Mouse (Mus musculus) gonadal fat pad, adult 2 months (tissue): ENCODE results near the gene Aebp1. TPM values are rescaled to one million over a fixed set of nuclear protein-coding genes. Genes with fewer than 3 reads are reported as not detected.

Experiments used
- DNase-seq: peaks from one replicate; pipeline ENCODE4 v3.0.0-alpha.2; 2012; ENCODE audit warnings: low read depth
- polyA plus RNA-seq: library from polyadenylated mRNA; depleted of rRNA; stranded (reverse); fragments of >200 nt; gene quantifications from 2 replicates; pipeline ENCODE4 v1.2.3, GENCODE M21; 2012

The Aebp1 gene
- polyA plus RNA-seq, 1 experiment, result 73.9 TPM

DNA sequence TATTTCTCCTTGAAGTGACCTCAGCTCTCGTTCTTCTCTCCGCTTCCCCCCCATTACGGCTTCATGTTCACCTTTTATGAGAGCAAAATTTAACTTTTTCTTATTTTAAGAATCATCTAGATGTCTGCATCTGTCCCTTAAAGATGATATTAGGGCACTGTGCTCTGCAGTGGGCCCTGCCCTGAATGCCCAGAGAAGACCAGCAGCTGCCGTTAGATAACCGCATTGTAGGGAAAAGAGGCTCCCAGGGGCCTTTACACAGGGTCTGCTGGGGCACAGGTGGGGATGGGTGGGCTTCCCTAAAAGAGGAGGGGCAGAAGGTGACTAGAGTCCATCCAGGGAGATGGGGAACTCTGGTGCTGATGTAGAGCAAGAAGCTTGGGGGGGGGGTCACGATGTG is 32.1 kb downstream of the Aebp1 start:
- DNase-seq, result no peak

DNA sequence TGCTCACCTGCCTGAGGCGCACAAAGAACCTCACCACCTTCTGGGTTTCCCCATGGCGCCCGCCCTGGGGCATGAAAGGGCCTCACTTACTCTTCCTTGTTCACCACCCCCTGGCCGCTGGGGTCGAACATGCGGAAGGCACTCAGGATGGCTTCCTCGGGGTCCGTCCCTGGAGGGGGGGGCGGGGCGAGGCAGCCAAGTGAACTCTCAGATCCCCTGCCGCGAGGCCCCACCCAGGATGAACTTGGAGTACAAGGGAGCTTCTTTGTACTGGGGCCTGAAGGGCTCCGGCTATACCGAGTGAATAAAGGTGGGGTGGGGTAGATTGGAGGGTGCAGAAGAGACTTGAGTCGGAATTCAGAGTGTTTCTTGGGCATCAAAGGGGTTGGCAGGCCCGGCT is 35.5 kb downstream of the Aebp1 start:
- DNase-seq, result no peak

DNA sequence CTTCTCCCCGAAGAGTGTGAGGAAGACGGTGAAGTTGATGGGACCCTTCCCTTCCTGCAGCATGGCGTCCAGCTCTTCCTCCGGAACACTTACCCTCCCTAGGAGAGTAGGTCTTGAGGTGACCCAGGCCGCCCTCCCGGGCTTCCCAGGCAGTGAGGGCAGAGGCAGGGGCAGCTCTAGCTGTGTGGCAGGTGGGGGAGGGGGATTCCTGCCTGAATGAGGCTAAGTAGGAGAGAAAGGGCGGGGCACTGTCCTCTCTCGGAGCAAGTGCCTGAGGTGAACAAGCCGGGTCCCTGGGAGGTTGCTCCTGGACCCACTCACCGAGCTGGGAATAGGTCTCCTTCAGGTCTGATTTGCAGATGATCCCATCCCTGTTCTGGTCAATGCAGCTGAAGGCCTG is 36.1 kb downstream of the Aebp1 start:
- no peak for DNase-seq

- no peak for DNase-seq
Observed at GRCm38 (mm10) chr11:5898531-5898930, 36.8 kb downstream of the Aebp1 start, which contains the start of gene Myl7. Gene Myl7 (minus strand): TSS chr11:5898782.

GRCm38 (mm10) chr11:5899286-5899685 is 37.5 kb downstream of the Aebp1 start:
- DNase-seq, result no peak

DNA sequence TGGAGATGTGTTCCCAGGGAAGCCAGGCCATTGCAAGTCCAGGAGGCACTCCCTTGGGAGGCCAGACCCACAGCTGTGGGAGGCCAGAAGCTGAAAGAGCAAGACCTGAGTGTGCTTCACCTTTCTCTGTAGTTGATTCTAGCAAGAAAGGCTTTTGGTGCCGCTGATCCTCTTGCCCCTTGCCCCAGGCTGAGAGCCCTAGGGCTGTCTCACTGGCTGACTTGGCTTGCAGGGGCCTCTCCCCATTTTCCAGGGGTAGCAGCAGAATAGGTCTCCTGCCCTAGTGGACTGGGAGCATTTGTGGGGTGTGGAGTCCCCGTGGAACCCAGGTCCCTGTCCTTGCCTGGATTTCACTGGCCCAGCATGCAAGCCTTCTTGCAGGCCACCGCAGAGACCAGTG is 39.6 kb downstream of the Aebp1 start:
- no peak for DNase-seq

DNA sequence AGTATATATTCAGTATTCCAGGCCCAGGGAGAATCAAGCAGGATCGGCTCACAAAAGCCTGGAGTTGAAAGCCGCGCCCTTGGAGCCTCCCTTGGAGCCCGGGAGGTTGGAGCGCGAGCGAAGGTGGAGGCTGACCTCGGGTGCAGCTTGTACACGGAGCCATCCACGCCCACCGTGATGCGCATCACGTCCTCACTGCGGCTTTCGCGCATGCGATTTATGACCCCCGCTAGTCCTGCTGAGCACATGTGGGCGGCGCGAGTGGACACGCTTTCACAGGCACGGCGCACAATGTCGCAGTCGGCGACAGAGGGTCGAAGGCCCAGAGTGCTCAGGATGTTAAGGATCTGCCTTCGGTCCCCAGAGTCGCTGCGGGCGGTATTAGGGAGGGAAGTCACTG is 40.2 kb downstream of the Aebp1 start:
- no peak for DNase-seq

DNA sequence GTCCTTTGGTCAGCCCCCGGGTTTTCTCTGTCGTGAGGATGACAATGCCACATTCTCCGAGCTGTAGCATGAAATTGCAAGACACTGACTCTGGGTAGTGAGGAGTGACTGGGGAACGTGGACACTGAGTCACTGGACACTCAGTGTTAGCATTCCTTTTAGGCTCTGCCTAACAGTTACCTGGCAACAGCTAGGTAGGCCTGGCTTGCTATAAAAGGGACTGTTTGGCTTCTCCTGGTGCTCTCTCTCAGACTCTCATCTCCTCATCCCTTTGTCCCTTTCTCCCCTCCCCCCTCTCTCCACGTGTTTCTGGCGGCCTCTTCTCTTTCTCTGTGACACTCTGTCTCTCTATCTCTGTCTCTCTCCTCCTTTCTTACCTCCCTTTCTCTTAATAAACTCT is 40.6 kb downstream of the Aebp1 start:
- no peak for DNase-seq

GRCm38 (mm10) chr11:5903844-5904243 is 42.1 kb downstream of the Aebp1 start:
- no peak for DNase-seq

- DNase-seq, result no peak
Observed at GRCm38 (mm10) chr11:5904357-5904756, 42.6 kb downstream of the Aebp1 start.

GRCm38 (mm10) chr11:5904871-5905270 is 43.1 kb downstream of the Aebp1 start:
- DNase-seq, result no peak

DNA sequence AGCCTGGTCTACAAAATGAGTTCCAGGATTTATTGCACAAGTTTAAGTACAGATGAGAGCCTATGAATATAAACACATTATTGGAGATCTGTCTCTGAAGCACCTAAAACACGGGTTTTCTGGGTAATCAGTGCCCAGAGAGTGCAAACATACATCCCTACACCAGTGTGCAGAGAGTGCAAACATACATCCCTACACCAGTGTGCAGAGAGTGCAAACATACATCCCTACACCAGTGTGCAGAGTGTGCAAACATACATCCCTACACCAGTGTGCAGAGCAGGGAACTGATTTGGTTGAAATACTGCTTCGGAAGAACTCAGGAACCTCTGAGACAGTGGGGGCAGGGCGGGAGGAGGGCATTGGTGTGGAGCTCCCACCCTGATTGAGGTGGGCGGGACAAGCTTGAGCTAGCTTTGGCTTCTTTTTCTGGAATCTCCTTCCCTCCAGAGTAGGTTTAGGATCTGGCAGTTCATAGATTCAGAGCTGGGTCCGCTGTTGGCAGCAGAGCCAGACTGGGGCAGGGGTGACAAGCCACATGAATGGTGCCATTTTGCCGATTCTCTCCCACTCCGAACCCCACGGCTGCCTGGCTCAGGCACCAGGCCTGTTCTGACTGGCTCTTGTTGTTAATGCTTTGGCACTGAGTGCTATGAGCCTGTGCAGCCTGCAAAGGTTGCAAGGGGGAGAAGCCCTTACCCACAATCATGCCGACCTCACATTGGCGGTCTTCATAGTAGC is 44.2 kb downstream of the Aebp1 start:
- DNase-seq, result no peak

GRCm38 (mm10) chr11:5907096-5907495 is 45.3 kb downstream of the Aebp1 start:
- DNase-seq, result no peak

GRCm38 (mm10) chr11:5908642-5909041 is 46.9 kb downstream of the Aebp1 start:
- no peak for DNase-seq

DNA sequence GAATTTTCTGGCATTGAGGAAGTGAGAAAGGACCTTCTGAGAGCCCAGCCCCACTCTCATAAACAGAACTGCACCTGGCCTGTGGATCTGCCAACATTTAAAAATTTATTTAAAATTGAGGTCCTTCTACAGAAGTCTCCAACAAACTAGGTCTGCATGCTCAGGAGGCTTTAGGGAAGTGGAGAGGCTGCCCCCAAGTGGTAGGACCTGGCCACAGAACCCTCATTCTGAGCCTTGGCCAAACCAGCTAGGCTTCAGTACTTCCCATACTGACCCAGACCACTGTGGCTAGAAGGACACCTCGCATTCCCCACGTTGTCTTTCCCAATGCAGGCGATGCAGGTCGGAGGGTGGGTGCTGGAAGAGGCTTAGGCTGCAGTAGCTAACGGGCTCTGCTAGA is 50.9 kb downstream of the Aebp1 start:
- DNase-seq, result no peak

GRCm38 (mm10) chr11:5913256-5913655 is 51.5 kb downstream of the Aebp1 start:
- DNase-seq, result no peak

GRCm38 (mm10) chr11:5913936-5914335 is 52.2 kb downstream of the Aebp1 start:
- no peak for DNase-seq

GRCm38 (mm10) chr11:5914940-5915339 is 53.2 kb downstream of the Aebp1 start:
- DNase-seq, result no peak

GRCm38 (mm10) chr11:5915429-5916177 is 53.9 kb downstream of the Aebp1 start:
- DNase-seq, result no peak

DNA sequence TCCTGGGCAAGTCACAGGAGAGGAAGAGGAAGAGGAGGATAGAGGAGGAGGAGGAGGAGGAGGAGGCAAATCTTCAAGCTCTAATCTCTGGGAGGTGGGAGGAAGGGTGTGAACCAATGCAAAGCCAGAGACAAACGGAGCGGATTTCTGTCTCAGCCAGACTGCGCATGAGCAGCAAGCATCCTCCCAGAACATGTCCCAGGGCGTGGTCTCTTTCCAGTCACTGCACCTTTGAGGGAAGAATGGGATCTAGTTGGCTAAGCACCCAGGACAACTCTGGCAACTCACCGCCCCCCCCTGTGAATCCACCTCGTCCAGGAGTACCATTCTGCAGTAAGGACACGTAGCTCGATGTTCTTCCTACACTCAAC is 54.4 kb downstream of the Aebp1 start:
- no peak for DNase-seq

- DNase-seq, result no peak
Observed at GRCm38 (mm10) chr11:5918111-5918510, 56.4 kb downstream of the Aebp1 start.

DNA sequence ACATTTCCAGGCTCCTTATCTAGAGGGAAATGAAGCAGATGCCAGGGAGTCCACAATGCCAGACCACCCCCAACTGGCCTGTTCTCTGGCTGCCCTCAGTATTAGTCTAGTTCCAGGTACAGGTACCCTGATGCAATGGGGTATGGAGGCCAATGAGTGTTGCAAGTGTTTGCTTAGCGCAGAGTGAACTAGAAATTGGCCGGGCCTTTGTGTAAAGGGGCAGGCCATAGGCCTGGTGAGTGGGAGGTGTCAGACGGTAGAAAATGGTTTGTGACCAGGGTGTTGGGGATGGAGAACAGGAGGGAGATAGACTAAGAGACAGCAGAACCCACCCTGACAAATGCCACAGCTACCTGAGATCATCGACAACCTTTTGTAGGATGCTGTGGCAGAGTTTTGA is 57.9 kb downstream of the Aebp1 start:
- DNase-seq, result no peak

- no peak for DNase-seq
Observed at GRCm38 (mm10) chr11:5920323-5920960, 58.7 kb downstream of the Aebp1 start.
